Mouse (Mus musculus) neural tube, embryonic 11.5 days (tissue): ENCODE measurements around the gene Cdk4. TPM values are rescaled to one million over a fixed set of nuclear protein-coding genes. Genes with fewer than 3 reads are reported as not detected.

Experiments
- ATAC-seq: fragments of 200-750 bp; cut with Nextera tagmentation; 2 replicates; pipeline ENCODE4 v1.8.0; 2017; ENCODE audit warnings: moderate number of reproducible peaks, mild to moderate bottlenecking, moderate TSS enrichment, moderate library complexity; ENCODE audit not compliant: insufficient read depth, low FRiP score, low TSS enrichment
- DNase-seq: peaks from one replicate; pipeline ENCODE4 v3.0.0-alpha.2; 2015; ENCODE audit warnings: low spot score
- H3K27ac ChIP-seq: fragments of 300-500 bp; sonication (generic); 2 replicates; pipeline ENCODE4 v1.5.1; 2014; ENCODE audit warnings: low read depth, mild to moderate bottlenecking, low read length
- H3K27me3 ChIP-seq: fragments of 300-500 bp; sonication (generic); 2 replicates; pipeline ENCODE4 v1.6.1; 2014; ENCODE audit warnings: mild to moderate bottlenecking, low read length, mixed read lengths; ENCODE audit not compliant: control insufficient read depth, insufficient read depth
- H3K36me3 ChIP-seq: fragments of 300-500 bp; sonication (generic); 2 replicates; pipeline ENCODE4 v1.6.1; 2014; ENCODE audit warnings: mild to moderate bottlenecking, low read length, moderate library complexity, mixed read lengths; ENCODE audit not compliant: control insufficient read depth, insufficient read depth
- H3K4me1 ChIP-seq: fragments of 300-500 bp; sonication (generic); 2 replicates; pipeline ENCODE4 v1.6.1; 2014; ENCODE audit warnings: low read length, mixed read lengths; ENCODE audit not compliant: control insufficient read depth, insufficient read depth
- H3K4me2 ChIP-seq: fragments of 300-500 bp; sonication (generic); 2 replicates; pipeline ENCODE4 v1.6.1; 2014; ENCODE audit warnings: low read depth, mild to moderate bottlenecking, moderate library complexity
- H3K4me3 ChIP-seq: fragments of 300-500 bp; sonication (generic); 2 replicates; pipeline ENCODE4 v1.5.1; 2014; ENCODE audit warnings: low read depth, low read length
- H3K9ac ChIP-seq: fragments of 300-500 bp; sonication (generic); 2 replicates; pipeline ENCODE4 v1.6.1; 2014; ENCODE audit warnings: mild to moderate bottlenecking, low read length
- H3K9me3 ChIP-seq: fragments of 300-500 bp; sonication (generic); 2 replicates; pipeline ENCODE4 v1.6.1; 2016; ENCODE audit warnings: low read length; ENCODE audit not compliant: control insufficient read depth
- WGBS: fragments of 180-500 bp; shearing (Covaris S2); extraction: QIAGEN DNeasy Blood & Tissue Kit; methylation state at CpG from one replicate; pipeline ENCODE4 v1.1.7; 2014; 5-methylcytosine and 5-hydroxymethylcytosine counted together
- polyA plus RNA-seq: library from polyadenylated mRNA; unstranded; fragments of >200 nt; fragmentation: Nextera tagmentation; extraction: Ambion mirVana; gene quantifications from 2 replicates; pipeline ENCODE4 v1.2.1, GENCODE M21; 2014

The Cdk4 gene
- polyA plus RNA-seq, 1 experiment from 2014 or later = 2,636 TPM

- Histone ChIP-seq H3K4me3 (no peak overlapping the region), H3K36me3 (peaks cover 12% of the 10 kb centered on the region), H3K4me2 (no peak overlapping the region), H3K27ac (no peak overlapping the region), H3K9ac (no peak overlapping the region), H3K4me1 (peaks cover 4% of the 10 kb centered on the region; the same call in 1 of the 2 replicates), H3K9me3 (no peaks in the 10 kb centered on the region), H3K27me3 (peaks cover 36% of the 10 kb centered on the region)
- ATAC-seq = no peak
- 66% methylated on average over 7 of the region's 7 CpGs for WGBS
- no peak for DNase-seq
Measured at GRCm38 (mm10) chr10:127094382-127094802, 31.1 kb downstream of the Cdk4 start.

GRCm38 (mm10) chr10:127098514-127098913 lies 35.2 kb downstream of the Cdk4 start:
- H3K36me3 ChIP-seq = peaks cover 12% of the 10 kb centered on the region
- H3K4me1 ChIP-seq = no peaks in the 10 kb centered on the region
- H3K27me3 ChIP-seq = no peaks in the 10 kb centered on the region
- no peak for ATAC-seq
- 79% methylated on average over 20 of the region's 20 CpGs for WGBS
- H3K4me2 ChIP-seq = no peak overlapping the region
- H3K9ac ChIP-seq = no peak overlapping the region
- H3K9me3 ChIP-seq = no peaks in the 10 kb centered on the region
- no peak for DNase-seq
- no peak overlapping the region for H3K4me3 ChIP-seq
- H3K27ac ChIP-seq = no peak overlapping the region

- no peak for ATAC-seq
- H3K4me1 ChIP-seq = no peaks in the 10 kb centered on the region
- H3K27ac ChIP-seq = no peak overlapping the region
- H3K4me2 ChIP-seq = no peak overlapping the region
- no peaks in the 10 kb centered on the region for H3K9me3 ChIP-seq
- H3K36me3 ChIP-seq = peaks cover 12% of the 10 kb centered on the region
- H3K27me3 ChIP-seq = no peaks in the 10 kb centered on the region
- DNase-seq = no peak
- H3K9ac ChIP-seq = no peak overlapping the region
- H3K4me3 ChIP-seq = no peak overlapping the region
- 95% methylated on average over 10 of the region's 10 CpGs for WGBS
Measured at GRCm38 (mm10) chr10:127099191-127099590, 35.9 kb downstream of the Cdk4 start.

- WGBS = 89% methylated on average over 14 of the region's 15 CpGs
- Histone ChIP-seq H3K9ac (no peak overlapping the region), H3K4me3 (no peak overlapping the region), H3K27ac (no peak overlapping the region), H3K4me1 (no peaks in the 10 kb centered on the region), H3K9me3 (no peaks in the 10 kb centered on the region), H3K27me3 (no peaks in the 10 kb centered on the region), H3K36me3 (peaks cover 12% of the 10 kb centered on the region), H3K4me2 (no peak overlapping the region)
- DNase-seq (no peak), ATAC-seq (no peak)
Measured at GRCm38 (mm10) chr10:127099868-127100267, 36.5 kb downstream of the Cdk4 start.

GRCm38 (mm10) chr10:127100414-127100813 lies 37.1 kb downstream of the Cdk4 start:
- 89% methylated on average over 8 of the region's 8 CpGs for WGBS
- DNase-seq (no peak), ATAC-seq (no peak)
- Histone ChIP-seq H3K27me3 (no peaks in the 10 kb centered on the region), H3K9me3 (no peaks in the 10 kb centered on the region), H3K9ac (no peak overlapping the region), H3K4me2 (no peak overlapping the region), H3K4me3 (no peak overlapping the region), H3K36me3 (peaks cover 12% of the 10 kb centered on the region), H3K4me1 (no peaks in the 10 kb centered on the region), H3K27ac (no peak overlapping the region)

- Histone ChIP-seq H3K4me3 (no peak overlapping the region), H3K27ac (no peak overlapping the region), H3K36me3 (peaks cover 9% of the 10 kb centered on the region), H3K4me1 (no peaks in the 10 kb centered on the region), H3K9me3 (no peaks in the 10 kb centered on the region), H3K9ac (no peak overlapping the region), H3K27me3 (no peaks in the 10 kb centered on the region), H3K4me2 (no peak overlapping the region)
- DNase-seq (no peak), ATAC-seq (no peak)
- WGBS = 83% methylated on average over 6 of the region's 6 CpGs
Measured at GRCm38 (mm10) chr10:127101151-127101550, 37.8 kb downstream of the Cdk4 start.

GRCm38 (mm10) chr10:127103631-127104030 lies 40.3 kb downstream of the Cdk4 start:
- Histone ChIP-seq H3K4me2 (no peak overlapping the region), H3K27me3 (no peaks in the 10 kb centered on the region), H3K4me3 (no peak overlapping the region), H3K36me3 (peaks cover under 1% of the 10 kb centered on the region), H3K27ac (no peak overlapping the region), H3K4me1 (no peaks in the 10 kb centered on the region), H3K9ac (no peak overlapping the region), H3K9me3 (no peaks in the 10 kb centered on the region)
- DNase-seq (no peak), ATAC-seq (no peak)
- WGBS = 88% methylated on average over 7 of the region's 7 CpGs

GRCm38 (mm10) chr10:127107563-127108261 lies 44.4 kb downstream of the Cdk4 start:
- Histone ChIP-seq H3K4me1 (no peaks in the 10 kb centered on the region), H3K27ac (no peak overlapping the region), H3K4me2 (no peak overlapping the region), H3K27me3 (no peaks in the 10 kb centered on the region), H3K36me3 (no peaks in the 10 kb centered on the region; the same call in 1 of the 2 replicates), H3K4me3 (no peak overlapping the region), H3K9ac (no peak overlapping the region), H3K9me3 (no peaks in the 10 kb centered on the region)
- ATAC-seq (no peak), DNase-seq (no peak)
- WGBS = 90% methylated on average over 16 of the region's 16 CpGs

GRCm38 (mm10) chr10:127108262-127108583 lies 44.9 kb downstream of the Cdk4 start:
- 86% methylated on average over 3 of the region's 3 CpGs for WGBS
- Histone ChIP-seq H3K4me1 (no peaks in the 10 kb centered on the region), H3K4me2 (no peak overlapping the region), H3K9me3 (no peaks in the 10 kb centered on the region), H3K27me3 (no peaks in the 10 kb centered on the region), H3K9ac (no peak overlapping the region), H3K4me3 (no peak overlapping the region), H3K27ac (no peak overlapping the region), H3K36me3 (no peaks in the 10 kb centered on the region; the same call in 1 of the 2 replicates)
- DNase-seq (no peak), ATAC-seq (no peak)
